Mouse (Mus musculus): ENCODE results near the gene Rrp1b.

The Rrp1b gene

DNA sequence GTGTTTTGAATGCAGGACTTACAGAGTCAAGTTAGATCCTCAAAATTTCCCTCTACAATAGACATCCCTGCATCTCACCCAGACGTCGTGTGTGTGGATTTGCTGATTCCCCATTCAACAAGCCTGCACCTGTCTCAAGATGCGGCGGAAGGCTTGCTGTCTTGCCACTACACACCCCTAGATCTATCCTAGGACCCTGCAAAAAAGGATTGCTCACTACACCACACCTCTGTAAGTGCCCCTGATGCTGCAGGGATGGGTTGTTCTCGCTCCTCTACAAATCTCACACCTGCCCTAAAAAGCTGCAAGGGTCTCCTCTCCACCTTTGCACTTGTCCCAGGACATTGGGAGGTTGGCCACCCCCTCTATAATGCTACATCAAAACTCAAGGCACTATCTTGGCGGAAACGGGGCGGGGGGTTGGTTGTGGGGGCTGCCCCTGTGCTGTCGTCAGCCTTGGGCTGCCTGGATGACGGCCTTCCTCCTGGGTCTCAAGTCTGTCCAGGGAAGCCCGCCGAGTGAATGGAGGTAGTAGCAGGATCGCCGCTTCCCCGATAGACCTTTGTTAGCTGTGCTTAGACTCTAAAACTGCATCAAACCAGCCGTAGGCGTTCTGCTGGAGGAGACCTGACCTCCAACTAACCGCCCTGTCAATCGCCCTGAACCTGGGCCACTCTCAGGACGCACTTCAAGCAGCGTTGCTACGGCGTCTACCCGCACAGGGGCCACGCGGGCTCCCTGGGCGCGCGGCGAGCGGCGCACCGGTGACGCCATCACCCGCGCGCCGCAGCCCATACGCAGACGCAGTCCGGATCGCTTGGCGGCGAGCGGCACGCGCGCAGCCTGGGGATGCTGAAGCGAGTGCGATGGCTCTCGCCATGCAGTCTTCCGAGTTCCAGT, at the start of gene Rrp1b, which contains the start of gene Hsf2bp:
Rrp1b (plus strand) TSS at position 492 of the 900 bp plus-strand sequence.
Hsf2bp (minus strand) TSS at position 741 of the 900 bp plus-strand sequence.
- peak; percentile 73 for DNase-seq (ENCODE audit: low read depth, low spot score)

GRCm38 (mm10) chr17:31986915-31987314, 49.0 kb upstream of the Rrp1b start:
- DNase-seq (ENCODE audit: low read depth, low spot score): no peak

DNA sequence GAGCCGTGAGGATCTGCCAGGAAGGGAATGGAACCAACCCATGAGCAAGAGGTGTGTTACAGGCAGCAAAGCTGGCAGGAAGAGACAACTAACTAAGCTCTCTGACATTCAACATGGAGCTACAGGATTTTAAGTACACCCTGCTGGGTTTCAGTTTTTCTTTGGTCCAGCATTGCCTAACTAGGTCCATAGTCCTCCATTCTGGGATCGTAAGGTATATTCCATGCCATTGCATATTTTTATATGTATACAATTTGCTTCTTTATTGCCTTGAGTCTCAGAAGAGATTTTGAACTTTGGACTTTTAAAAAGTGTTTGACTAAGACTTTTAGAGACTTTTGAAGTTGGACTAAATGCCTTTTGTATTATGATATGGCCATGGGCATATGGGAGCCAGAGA, 46.9 kb upstream of the Rrp1b start:
- no peak for DNase-seq (ENCODE audit: low read depth, low spot score)

DNA sequence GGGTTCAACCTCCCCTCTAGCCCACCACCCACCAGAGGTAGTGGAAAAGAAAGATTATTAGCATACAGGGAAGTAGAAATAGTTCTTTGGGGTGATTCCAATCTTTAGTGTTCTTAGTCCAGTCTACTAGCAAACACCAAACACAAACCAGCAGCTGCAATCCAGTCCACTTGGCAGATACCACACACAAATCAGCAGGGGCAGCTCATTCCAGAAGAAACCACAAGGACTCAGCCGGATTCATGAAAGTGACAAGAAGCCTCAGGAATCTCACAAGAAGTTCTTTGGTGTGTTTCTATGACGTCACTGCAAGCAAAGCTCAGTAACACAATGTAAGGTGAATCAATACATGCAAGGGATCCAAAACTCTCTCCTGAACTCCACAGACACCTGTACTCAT, 43.9 kb upstream of the Rrp1b start:
- DNase-seq (ENCODE audit: low read depth, low spot score): no peak

DNA sequence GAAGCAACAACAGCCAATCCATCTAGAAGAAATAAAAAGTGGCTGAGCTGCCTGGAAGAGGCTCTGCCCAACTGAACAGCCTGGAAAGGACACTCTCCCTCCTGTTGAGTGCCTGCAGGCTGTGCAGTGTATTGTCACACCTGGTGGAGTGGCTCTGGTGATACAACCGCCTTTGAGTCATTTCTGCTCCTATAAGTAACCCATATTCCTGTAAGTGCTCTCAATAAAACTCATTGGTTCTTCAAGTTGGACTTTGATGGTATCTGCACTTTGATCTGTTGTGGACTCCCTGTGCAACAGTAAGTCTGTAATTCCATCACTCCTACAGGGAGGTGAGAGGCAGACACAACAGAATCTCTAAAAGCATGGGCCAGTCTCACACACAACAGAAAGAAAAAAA, 42.5 kb upstream of the Rrp1b start:
- no peak for DNase-seq (ENCODE audit: low read depth, low spot score)

DNA sequence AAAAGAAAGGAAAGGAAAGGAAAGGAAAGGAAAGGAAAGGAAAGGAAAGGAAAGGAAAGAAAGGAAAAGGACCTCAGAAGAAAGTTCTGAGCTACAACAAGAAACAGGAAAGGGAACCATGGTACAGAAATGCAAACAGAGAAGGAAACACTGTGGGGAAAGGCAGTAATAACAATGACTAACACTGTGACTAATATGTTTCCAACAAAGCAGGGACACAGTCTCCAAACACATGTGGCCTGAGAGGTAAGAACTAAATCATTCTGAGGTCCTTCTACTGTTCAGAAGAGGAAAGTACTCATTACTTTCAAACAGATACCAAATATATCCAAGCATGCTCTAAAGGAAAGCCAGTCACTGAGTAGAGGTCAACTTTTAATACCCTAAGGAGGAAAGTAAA, 41.8 kb upstream of the Rrp1b start:
- DNase-seq (ENCODE audit: low read depth, low spot score): no peak

DNA sequence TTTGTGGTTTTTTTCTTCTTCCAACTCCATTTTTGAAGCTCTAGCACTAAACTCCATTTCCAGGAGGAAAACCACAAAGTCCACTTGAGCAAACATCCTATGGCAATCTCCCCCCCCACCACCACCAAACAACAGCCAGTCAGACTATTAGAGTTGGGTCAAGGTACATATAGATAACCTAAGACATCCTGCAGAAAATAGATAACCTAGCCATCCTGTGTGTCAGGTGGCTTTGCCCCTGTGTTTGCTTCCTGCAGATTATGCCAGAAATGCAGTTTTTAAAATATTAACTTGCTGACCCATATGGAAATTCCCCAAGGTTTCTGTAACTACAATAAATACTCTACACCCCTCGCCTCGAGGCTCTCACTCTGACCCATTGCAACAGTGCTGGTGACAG, 40.1 kb upstream of the Rrp1b start:
- DNase-seq (ENCODE audit: low read depth, low spot score): no peak

- no peak for DNase-seq (ENCODE audit: low read depth, low spot score)
Observed at GRCm38 (mm10) chr17:31996331-31996730, 39.6 kb upstream of the Rrp1b start.

GRCm38 (mm10) chr17:31998351-31998750, 37.5 kb upstream of the Rrp1b start:
- no peak for DNase-seq (ENCODE audit: low read depth, low spot score)

GRCm38 (mm10) chr17:32003251-32003650, 32.6 kb upstream of the Rrp1b start:
- no peak for DNase-seq (ENCODE audit: low read depth, low spot score)

DNA sequence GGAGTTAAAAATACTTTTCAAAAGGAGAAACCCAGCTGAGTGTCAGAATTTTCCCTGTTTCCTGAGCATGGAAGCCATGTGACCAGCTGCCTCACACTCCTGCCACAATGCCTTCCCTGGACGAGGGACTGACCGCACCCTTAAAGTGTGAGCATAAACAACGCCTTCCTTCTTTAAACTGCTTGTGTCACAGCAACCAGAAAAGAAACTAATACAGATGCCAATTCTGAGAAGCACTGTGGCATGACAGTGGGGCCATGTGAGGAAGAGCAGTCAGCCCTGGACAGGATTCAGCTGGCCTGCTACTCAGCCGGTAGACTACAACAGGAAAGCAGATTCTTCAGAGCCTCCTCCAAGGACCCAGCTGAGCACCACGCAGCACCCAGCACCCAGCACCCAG, 29.1 kb upstream of the Rrp1b start:
- DNase-seq (ENCODE audit: low read depth, low spot score): no peak

- DNase-seq (ENCODE audit: low read depth, low spot score): no peak
Observed at GRCm38 (mm10) chr17:32011694-32012093, 24.2 kb upstream of the Rrp1b start.

DNA sequence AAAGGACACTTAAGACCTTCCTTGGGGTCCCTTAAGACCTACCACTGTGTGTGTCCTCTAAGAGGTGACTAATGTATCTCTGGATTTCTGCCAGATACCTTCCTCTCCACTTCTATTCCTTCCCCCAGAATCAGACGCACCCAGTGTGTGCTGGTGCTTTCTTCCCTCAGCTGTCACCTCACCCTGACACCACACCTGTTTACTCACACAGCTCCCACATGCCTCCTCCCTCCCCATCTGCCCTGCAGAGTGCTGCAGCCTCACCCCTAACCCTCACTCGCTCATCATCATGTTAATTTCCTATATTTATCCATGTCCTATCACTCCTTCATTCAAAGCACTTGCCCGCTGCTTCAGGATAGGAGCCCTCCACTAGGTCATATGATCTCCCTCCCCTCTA, 23.6 kb upstream of the Rrp1b start:
- no peak for DNase-seq (ENCODE audit: low read depth, low spot score)

GRCm38 (mm10) chr17:32013659-32014058, 22.2 kb upstream of the Rrp1b start:
- DNase-seq (ENCODE audit: low read depth, low spot score): no peak

DNA sequence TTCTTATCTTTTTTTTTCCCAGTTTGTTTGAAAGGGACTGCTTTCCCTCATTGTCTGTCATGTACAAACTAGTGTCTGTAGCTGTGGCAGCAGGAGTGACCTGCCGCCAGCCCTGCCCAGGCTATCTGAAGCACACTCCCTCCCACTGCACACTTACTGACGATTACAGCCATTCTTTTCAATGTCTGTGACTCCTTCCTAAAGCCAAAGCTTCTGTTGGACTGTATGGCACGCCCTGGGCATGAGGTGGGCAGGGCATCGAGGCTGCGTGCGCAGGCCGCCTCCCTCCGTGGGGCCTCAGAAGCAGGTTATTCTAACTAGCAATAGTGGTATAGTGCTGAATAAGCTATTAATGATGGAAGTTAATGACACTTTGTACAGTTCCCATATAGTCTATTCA, 19.4 kb upstream of the Rrp1b start:
- no peak for DNase-seq (ENCODE audit: low read depth, low spot score)

GRCm38 (mm10) chr17:32018127-32018894, 17.6 kb upstream of the Rrp1b start:
- DNase-seq (ENCODE audit: low read depth, low spot score): no peak

- DNase-seq (ENCODE audit: low read depth, low spot score): no peak
Observed at GRCm38 (mm10) chr17:32021981-32022380, 13.9 kb upstream of the Rrp1b start.

- DNase-seq (ENCODE audit: low read depth, low spot score): no peak
Observed at GRCm38 (mm10) chr17:32022551-32022950, 13.3 kb upstream of the Rrp1b start.

DNA sequence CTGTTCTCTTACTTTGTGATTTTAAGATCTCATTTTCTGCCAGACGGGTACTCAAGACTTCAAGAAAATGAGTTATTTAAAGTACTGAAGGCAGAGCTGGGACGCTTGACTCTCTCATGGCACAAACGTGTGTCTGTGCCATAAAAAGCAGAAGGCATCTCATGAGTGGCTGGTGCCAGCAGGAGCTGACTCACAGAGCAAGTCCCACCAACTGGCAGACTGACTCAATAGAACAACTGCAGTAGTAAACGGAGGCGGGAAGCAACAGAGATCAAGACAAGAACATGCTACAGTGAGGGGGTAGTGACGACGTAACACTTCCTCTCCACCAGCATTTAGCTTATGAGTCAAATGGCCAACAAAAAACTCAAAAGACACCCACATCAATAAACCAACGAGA, 12.8 kb upstream of the Rrp1b start:
- DNase-seq (ENCODE audit: low read depth, low spot score): peak; percentile 50

- no peak for DNase-seq (ENCODE audit: low read depth, low spot score)
Observed at GRCm38 (mm10) chr17:32024671-32025073, 11.2 kb upstream of the Rrp1b start.

DNA sequence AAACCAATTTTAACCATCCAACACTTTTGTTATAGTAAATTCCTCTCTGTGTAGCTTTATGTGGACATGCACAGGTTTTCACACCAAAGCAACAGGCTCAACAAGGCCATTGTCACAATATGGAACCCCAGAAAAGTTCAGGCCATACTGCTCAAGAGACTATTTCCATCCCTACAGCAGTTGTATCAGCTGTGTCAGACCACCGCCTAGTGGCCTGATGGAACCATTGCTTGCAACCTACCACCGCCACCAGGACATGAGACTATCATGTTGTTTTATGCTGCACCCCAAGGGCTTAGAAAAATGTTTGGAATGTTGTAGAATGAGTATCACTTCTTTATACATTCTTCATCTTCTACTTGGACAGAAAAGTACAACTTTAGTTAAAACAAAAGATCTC, 10.5 kb upstream of the Rrp1b start:
- DNase-seq (ENCODE audit: low read depth, low spot score): no peak

DNA sequence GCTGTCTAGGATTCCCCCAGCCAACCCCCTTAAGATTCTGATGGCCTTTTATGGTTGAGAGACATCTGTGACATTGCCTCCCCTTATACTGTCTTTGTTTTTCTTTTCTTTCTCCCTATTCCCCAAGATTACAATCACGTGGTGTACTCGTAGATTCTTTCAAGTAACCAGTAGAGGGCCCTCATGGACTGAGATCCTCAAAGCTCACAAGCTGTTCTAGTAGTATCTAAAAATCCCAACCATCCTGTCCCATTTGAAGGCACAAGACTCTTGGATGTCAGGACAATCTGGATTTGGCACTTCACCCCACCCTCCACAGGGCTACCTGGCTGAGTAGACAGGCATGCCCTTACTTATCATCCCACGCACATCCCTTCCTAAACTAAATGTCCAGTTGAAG, 8.2 kb upstream of the Rrp1b start:
- DNase-seq (ENCODE audit: low read depth, low spot score): no peak

DNA sequence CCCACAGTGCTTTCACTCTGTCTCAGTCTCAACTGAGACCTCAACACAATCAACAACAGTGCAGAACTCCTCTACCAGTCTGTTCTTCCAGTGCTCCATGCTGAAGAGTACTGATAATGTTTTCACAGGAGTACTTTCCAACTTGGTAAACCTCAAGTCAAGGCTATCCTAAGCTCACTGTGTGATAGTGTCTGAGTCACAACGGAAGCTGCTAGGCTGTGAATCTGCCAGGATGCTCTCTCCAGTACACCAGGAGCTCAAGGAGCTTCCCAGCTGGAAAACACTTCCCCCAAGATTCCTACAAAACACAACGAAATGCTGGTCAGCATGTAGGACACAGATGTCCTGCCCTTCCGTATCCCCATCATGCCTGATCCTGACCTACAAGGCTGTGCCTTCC, 7.6 kb upstream of the Rrp1b start:
- DNase-seq (ENCODE audit: low read depth, low spot score): no peak
